Mouse (Mus musculus): ENCODE results near the gene Snx17.
A peak's percentile ranks its signal among the peaks of the same experiment; 100 is the strongest.

Gene Snx17

DNA sequence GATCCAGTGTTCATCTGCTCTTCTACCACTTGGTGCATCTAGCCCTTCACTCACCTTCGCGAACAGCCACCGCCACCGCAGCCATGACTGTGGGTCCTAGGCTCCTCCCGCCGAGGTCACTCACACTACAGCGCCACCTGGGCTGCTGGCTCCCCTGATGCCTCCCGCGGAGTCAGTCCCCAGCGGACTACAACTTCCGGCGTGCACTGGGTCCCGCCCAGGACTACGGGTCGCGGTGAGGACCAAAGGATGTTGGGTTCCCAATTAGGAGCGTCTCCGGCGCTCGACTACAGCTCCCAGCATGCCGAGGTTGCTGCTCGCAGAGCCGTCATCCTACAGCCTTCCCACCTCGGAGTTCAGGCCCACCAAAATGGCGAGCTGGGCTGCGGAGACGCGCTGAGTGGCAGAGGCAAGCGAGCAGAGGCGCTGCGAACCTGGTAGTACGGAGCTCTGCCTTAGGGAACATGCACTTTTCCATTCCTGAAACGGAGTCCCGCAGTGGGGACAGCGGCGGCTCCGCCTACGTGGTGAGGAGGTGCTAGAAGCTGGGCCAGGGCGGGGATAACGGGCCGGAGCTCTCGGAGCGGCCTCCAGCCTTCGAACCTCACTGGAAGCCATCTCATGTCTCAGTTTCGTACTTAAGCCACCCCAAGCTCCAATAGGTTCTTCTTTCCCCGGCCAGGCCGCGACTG lies at the start of gene Snx17, which contains the start of gene Eif2b4:
Snx17 (plus strand) TSS at position 289 of the 692 bp plus-strand sequence.
Eif2b4 (minus strand) TSS at position 492 of the 692 bp plus-strand sequence.
- DNase-seq (ENCODE audit: low read depth, low spot score), result peak; percentile 99

DNA sequence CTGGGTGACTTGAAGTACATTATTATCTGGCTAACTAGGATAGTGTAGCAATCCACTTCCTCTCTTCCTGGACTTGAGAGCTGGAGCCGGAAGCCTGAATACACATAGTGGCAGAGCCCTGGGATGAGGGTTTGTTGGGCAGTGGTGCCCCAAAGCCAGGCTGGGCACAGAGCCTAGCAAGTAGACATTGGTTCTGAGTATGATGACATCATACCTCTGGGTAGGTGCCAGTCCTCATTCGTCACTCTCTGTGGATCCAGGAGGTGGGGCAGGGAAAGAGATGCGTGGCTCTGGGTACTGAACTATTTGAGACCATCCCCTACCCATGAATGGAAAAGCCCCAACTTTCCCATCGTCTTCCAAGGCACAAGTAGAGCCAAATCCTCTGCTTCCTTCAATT lies 43.2 kb upstream of the Snx17 start:
- no peak for DNase-seq (ENCODE audit: low read depth, low spot score)

DNA sequence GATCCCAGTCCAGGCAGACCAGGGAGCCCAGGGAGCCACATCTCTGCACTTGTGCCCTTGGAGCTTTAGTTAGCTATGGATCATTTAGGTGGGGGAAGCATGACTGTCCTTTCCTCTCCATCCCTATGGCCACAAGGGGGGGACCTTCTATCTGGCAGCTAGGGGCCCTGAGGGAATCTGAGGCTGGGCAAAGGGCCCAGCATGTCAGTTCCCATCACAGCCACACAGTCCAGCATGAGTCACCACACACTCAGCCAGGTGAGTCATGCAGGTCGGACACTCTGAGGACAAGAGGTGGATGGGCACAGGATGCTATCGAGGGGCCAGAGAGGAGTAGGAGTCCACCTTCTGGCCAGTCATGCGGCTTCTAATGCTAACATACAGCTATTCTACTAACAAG lies 41.3 kb upstream of the Snx17 start:
- no peak for DNase-seq (ENCODE audit: low read depth, low spot score)

DNA sequence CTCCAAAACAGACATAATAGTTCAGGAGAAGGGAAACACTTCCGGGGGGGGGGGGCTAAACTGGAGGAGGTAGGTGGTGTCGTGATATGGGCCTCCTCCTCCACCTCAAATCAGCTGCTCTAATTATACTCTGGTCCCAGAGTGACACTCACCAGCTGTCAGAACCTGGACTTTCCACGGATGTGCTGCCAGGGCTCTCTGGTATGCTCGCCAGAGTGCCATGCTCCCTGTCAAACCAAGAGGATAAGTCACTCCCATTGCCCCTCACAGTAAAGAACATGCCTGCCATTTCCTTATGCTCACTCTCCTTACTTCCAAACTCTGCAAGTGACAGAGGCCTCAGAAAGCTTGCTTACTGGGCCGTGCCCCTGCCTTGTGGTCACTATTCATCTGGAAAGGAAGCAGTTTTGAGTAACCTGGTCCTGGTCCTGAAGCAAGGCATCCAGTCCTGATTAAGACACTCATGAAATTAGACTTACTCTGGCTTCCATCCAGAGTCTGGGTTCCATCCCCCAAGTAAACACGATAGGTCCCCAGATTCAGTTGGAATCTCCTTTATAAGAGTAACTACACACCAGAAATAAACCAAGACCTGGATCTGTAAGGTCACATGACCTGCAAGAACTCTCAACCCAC lies 39.4 kb upstream of the Snx17 start:
- no peak for DNase-seq (ENCODE audit: low read depth, low spot score)

DNA sequence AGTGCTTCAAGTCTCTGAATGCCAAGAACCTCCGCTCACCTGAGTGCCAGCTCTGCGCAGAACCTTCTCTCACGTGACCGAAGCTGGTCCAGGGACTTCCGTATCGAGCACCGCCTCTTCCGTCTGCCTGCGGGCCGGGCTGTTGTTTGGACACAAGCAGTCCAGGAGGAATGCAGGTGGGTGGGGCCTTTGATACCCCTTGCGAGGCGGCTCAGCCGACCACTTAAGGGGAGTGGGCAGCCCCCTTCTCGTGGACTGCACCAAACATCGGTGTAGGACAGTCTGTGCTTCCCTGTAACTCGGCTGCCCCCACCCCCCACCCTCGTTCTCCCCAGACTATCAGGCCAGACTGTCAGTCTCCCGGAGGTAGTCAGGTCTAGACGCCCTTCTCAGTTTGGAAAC lies 38.9 kb upstream of the Snx17 start, which contains the start of gene Mpv17:
Mpv17 (minus strand) TSS at position 100 of the 402 bp plus-strand sequence.
- DNase-seq (ENCODE audit: low read depth, low spot score), result peak; percentile 85

DNA sequence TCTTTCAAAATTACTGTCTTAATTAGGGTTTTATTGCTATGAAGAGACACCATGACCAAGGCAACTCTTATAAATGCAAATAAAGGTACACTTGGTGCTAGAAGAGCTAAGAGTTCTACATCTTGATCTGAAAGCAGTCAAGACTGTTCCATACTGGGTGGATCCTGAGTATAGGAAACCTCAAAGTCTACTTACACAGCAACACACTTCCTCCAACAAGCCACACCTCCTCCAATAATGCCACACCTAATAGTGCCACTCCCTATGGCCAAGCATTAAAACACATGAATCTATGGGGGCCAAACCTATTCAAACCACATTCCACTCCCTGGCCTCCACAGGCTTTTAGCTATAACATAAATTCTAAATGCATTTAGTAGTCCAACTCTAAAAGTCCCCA lies 30.6 kb upstream of the Snx17 start:
- no peak for DNase-seq (ENCODE audit: low read depth, low spot score)

DNA sequence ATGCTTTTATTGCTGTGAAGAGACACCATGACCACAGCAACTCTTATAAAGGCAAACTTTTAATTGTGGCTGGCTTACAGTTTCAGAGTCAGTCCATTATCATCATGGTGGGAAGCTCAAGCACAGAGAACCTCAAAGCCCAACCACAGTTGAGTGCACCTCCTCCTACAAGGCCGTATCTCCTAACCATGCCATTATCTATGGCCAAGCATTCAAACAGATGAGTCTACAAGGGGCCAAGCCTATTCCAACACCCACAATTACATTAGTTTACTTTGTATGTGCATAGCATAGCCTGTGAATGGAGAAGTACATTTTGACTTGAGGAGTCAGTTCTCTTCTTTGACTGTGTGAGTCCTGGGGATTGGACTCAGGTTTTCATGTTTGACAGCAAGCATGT lies 28.1 kb upstream of the Snx17 start:
- DNase-seq (ENCODE audit: low read depth, low spot score), result no peak

DNA sequence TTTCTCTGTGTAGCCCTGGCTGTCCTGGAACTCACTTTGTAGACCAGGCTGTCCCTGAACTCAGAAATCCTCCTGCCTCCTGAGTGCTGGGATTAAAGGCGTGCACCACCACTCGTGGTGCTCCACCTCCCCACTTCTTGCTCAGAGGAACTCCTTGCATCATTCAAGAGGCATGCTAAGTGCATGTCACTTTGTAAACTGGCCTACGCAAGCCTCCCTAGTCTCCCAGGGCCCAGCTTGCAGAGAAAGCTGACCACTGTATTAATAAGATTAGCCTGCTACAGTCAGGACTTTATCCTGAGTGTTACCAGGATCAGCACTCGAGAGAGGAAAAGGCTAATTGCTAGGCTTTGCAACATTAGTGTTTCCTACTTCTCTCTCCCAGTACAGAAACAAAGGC lies 24.4 kb upstream of the Snx17 start:
- DNase-seq (ENCODE audit: low read depth, low spot score), result no peak

DNA sequence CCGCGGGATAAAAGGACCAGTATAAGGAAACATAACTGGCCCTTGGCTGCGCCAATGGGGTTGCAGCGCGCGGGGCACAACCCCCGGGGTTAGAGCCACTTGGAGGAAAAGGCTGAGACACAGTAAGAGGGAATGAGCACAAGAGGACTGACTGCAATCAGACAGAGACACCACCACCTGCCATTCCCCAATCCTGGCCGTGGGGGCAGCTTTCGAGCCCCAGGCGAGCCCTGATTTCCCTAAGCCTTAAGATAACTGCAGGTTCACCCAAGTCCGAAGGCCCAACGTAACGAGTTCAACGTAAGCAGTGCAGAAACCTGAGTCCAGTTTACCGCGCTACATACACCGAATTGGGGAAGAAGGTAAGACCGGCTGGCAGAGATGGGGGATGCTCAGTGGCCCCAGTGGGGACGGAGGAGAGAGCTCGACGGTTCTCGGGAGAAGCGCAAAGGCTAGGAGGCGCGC lies 13.7 kb upstream of the Snx17 start:
- no peak for DNase-seq (ENCODE audit: low read depth, low spot score)

DNA sequence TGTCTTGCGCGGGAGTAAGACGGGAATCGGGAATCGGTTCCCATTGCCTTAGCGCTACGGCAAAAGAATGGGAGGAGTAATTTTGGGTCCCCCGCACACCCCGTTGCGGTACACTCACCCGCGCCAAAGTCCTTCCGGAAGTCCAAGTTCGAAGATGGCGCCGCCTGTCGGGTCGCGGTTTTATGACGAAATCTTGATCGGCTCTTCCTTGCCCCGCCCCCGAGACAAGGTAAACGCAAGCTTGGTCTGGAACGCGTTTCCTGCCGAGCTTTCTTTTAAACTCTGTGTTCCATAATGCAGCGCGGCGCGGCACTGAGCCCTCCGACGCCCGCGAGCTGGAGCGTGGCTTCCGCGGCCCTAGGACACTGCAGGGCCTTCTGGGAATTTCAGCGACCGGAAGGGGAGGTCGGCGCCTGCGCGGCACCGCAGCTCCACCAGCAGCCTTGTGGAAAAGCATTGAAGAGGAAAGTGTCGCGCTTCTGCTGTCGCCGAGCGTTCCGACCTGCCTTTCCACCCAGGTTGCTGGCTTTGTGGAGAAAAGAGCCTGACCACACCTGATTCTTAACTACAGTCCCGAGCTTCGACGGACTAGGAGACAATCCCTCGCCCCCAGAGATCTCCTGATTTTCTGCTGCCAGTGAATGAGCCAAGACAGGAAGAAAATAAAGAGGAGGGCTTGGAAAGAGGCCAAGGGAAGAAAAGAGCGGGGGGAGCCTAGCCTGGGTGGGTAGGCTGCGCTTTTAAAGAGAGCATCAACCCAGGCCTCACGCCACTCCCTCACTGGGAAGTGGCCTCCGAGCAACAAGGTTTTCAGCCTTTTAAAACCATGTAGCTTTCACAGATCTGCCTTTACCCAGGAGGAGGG lies 13.0 kb upstream of the Snx17 start, which contains the start of the genes Gm29609 and Gtf3c2:
Gm29609 (minus strand) TSS at position 146 of the 865 bp plus-strand sequence.
Gtf3c2 (minus strand) TSS at position 379 of the 865 bp plus-strand sequence.
- peak; percentile 98 for DNase-seq (ENCODE audit: low read depth, low spot score)

DNA sequence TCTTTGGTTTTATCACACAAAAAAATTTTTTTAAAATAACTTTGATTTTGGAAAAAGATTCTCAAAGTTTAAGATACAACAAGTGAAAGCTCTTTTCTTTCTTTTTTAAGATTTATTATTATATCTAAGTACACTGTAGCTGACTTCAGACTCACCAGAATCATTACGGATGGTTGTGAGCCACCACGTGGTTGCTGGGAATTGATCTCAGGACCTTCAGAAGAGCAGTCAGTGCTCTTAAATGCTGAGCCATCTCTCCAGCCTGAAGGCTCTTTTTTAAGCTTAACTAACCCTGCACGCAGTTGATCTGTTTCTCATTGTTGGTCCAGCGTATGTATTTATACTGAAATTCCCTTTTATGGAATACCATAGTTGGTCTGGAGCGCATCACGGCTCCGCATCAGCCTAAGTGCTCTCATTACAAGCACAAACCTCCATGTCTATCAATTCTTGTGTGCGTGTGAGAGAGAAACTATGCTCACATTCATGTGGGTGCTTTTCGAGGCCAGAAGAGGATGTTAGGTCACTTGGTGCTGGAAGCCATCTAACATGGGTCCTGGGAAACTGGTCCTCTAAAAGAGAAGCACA lies 11.8 kb upstream of the Snx17 start:
- no peak for DNase-seq (ENCODE audit: low read depth, low spot score)

DNA sequence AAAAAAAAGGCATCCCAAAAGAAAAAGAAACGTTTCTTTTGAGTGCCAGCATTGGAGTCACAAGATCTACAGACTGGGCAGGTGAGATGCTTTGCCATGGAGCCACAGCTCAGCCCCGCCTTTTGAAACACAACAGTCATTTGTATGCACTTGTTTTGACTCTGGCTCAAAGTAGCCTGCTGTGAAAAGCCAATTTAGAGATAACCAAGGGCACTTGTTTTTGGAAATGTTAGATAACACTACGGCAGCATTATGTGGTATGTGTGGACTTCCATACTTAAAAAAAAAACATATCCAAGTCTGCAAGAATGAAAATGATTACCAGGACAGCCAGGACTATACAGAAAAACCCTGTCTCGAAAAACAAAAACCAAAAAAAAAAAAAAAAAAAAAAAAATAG lies 9.3 kb upstream of the Snx17 start:
- DNase-seq (ENCODE audit: low read depth, low spot score), result no peak

DNA sequence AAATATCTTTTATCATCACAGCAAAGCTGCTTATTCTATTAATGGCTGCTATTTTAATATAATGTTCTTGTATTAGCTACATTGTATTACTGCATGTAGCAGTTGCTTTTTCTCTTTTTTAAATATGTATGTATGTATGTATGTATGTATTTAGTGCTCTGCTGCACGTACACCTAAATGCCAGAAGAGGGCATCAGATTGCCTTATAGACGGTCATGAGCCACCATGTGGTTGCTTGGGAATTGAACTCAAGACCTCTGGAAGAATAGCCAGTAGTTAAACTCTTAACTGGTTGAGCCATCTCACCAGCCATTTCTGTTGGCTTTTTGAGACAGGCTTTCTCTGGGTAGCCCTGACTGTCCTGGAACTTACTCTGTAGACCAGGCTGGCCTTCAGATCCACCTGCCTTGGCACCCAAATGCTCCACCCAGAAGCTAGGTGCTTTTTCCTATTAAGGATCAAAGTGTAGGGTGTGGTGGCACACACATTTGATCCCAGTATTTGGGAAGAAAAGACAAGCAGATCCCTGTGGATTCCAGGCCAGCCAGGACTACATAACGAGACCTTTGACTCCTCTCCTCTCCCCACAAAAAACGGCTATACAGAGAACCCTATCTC lies 4.7 kb upstream of the Snx17 start:
- no peak for DNase-seq (ENCODE audit: low read depth, low spot score)

DNA sequence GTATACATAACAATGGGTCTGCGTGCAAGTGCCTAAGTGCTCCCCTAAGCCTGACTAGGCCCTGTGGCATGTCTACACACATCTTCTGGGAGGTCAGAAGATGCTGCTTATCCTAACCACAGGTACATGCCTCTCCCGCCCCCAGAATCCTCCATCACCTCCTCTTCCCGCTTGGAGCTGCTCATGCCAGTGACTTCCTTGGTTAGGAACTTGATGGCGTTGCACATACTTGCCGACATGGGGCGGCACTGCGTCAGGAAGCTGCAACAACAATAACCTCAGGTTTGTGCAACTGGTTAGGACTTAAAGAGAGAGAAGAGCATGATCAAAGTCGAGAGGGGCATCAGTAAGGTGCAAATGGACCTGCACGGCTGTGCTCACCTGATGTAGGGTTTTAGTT lies 2.8 kb upstream of the Snx17 start:
- no peak for DNase-seq (ENCODE audit: low read depth, low spot score)

DNA sequence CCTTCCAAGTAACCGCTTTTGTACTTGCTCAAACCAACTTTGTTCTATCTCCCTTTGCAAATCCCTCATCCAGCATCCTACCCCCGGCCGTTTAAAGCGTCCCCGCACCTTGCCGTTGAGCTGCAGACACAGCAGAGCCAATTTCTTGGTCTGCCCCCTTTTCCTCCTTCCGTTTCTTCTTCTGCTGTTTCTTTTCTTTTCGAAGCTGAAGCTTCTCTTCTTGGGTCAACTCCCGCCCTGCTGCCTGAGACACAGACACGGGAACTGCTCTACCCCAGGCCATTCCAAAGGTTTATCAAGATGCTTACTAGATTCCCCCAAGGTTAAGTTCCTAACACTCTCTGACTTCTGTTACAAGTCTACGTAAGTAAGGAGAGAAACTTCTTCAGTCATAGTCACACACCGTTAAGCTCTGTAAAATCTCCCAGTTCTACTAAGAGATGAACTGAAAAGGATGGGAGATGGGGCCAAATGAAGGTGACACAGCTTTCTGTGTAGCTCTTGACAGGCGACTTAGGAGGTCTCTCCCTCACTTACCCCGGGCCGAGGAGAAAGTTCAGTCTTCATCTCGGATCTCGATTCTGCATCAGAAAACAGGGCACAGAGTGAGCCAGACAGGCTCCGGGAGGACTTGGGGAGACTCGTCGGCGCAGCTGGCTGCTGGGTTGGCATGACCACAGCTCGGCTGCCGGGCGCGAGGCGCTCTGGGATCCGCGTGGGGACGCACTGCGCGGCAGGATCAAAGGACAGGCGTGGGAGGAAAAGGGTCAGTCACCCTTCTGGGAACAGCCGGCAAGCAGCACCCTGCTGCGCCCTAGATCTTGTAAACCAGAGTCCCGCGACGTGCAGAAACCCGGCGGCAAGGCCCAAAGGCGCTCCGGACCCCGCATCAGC lies 735 bp upstream of the Snx17 start:
- no peak for DNase-seq (ENCODE audit: low read depth, low spot score)

DNA sequence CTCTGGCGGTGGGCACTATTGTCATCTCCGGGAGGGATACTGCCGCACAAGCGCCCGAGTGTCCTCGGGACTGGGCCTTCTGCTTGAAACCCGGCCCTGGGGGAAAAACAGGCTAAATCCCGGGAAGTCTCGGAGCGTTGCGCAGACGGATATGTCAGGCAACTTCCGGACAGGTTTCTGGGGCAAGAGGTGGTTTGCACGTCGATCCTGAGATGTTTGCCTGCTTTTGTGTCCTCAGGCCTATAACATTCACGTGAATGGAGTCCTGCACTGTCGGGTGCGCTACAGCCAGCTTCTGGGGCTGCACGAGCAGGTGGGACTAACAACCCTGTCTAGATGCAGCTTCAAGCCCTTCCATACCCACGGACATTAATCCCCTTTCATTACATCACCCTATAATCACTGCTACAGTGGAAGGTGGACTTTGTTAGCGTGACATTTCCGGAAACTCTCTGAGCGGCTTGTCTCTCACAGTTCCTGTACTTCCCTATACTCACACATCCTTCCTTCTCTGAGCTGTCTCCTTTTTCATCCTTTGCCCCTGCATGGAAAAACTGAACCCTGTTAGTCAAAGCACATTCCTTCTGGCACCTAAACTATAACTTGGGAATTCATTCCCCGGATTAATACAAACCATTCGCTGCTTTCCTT lies 729 bp downstream of the Snx17 start:
- no peak for DNase-seq (ENCODE audit: low read depth, low spot score)

DNA sequence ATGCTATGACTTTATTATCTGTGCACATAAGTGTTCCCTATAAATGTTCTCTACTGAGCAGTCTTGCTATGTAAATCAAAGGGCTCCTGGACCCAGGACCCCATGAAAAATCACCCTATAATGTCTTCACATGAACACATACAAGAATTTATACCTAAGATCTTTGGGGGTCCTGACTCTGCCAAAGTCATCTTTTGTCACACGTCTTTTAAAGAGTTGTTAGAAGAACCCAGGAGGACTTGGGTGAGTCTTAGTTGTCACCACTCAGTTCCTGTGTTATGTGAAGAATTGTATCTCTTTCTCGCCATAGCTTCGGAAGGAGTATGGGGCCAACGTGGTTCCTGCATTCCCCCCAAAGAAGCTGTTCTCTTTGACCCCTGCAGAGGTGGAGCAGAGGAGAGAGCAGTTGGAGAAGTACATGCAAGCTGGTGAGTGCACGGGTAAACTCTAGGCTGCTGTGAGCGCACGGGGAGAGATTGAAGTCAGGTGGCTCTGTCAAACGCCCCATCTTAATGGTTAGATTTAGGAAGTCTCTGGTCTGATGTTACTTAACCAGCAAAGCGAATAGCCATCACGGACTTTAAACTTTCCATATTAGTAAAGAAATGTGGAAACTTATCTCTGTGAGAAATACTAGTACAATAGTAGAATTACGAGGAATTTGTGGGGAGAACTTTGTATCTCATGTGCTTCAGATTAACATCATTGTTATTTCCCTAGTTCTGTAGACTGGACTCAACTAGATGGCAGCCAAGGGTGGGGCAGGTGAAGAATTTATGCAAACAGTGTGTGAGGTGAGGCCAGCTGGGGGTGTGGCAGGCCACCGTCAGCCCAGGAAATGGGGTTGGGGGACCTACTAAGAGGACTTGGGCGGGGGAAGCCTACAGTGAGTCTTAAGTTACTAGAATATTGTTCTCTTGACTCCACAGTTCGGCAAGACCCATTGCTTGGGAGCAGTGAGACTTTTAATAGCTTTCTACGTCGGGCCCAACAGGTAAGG lies 1.8 kb downstream of the Snx17 start:
- no peak for DNase-seq (ENCODE audit: low read depth, low spot score)

DNA sequence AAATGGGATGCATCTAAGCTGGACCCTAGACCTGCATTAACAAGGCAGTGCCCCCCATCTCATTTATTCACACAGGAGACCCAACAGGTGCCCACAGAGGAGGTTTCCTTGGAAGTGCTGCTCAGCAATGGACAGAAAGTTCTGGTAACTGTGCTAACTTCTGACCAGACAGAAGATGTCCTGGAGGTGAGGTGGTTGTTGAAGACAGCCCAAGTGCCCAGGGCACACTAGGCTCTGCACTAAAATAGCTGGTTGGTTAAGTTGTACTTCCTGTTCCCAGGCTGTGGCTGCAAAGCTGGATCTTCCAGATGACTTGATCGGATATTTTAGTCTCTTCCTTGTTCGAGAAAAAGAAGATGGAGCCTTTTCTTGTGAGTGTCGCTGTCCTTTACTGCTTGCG lies 2.6 kb downstream of the Snx17 start:
- no peak for DNase-seq (ENCODE audit: low read depth, low spot score)

Data from telencephalon, adult 2 months (tissue).